12 mouse cellular contexts compared by ENCODE assay signal in the genomic region with DNA sequence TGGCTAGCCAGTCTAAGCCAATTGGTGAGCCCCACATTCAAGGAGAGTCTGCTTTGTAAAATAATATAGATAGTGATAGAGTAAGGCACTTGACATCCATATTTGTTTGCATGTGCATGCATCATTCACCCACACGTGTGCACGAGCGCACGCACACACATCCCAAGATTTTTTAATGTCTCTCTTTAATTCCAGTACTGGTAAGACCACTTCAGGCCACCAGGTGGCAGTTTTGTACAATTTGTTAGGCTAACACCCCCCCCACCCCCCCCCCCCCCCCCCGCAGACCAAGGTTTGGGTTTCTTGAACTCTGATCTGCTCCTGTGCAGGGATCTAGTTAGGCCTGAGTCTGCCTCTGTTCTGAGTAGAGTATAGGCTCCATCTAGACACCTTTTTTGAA. TPM values are rescaled to one million over a fixed set of nuclear protein-coding genes. Genes with fewer than 3 reads are reported as not detected.
DNase-seq lines count a peak whose midpoint lies in the region; ATAC-seq and TF ChIP-seq lines count a peak whose summit lies in the region.
"Had no signal": no experiment of that assay in that cellular context is flagged by ENCODE, and none has a peak within 500 bp of the region (broad histone marks: within the 10 kb centered on the region; RNA-seq: fewer than 3 reads in every experiment).

No protein-coding gene starts in this region.

- no peaks in the 10 kb centered on the region for H3K36me3 ChIP-seq in hindbrain, postnatal 0 days (ENCODE audit: insufficient read depth, low read length)
- H3K36me3 ChIP-seq in hindbrain, embryonic 16.5 days (ENCODE audit: control insufficient read depth, insufficient read depth, low read length), result no peaks in the 10 kb centered on the region
- H3K36me3 ChIP-seq: hindbrain, embryonic 15.5 days had no signal

- no peaks in the 10 kb centered on the region; the same call in 1 of the 2 replicates for H3K27me3 ChIP-seq in hindbrain, postnatal 0 days (ENCODE audit: insufficient read depth, low read length)
- no peaks in the 10 kb centered on the region; the same call in 1 of the 2 replicates for H3K27me3 ChIP-seq in hindbrain, embryonic 16.5 days (replicated peaks; ENCODE audit: control insufficient read depth, insufficient read depth, low read length)

- H3K4me1 ChIP-seq in hindbrain, postnatal 0 days (ENCODE audit: insufficient read depth, low read length), result no peaks in the 10 kb centered on the region
- H3K4me1 ChIP-seq in hindbrain, embryonic 16.5 days (ENCODE audit: control insufficient read depth, insufficient read depth, low read depth, low read length), result no peaks in the 10 kb centered on the region
- H3K4me1 ChIP-seq: hindbrain, embryonic 15.5 days had no signal

- no peak overlapping the region for H3K9ac ChIP-seq in hindbrain, postnatal 0 days (replicated peaks; ENCODE audit: low read length)
- no peak overlapping the region for H3K9ac ChIP-seq in hindbrain, embryonic 16.5 days (ENCODE audit: low read depth, low read length)
- H3K9ac ChIP-seq: hindbrain, embryonic 15.5 days had no signal

- peak; percentile 27 for DNase-seq in hindbrain, postnatal 0 days (ENCODE audit: low spot score)
- peak; percentile 12 for DNase-seq in right cerebral cortex, postnatal 4 days
- no peak for DNase-seq in right cerebral cortex, postnatal 36 days (ENCODE audit: low spot score in 2 of 2)
- DNase-seq in adipocyte (ENCODE audit: low spot score) (peak; percentile 32), liver (no peak)
- peak; percentile 13 for DNase-seq in retina, embryonic 14.5 days (ENCODE audit: low spot score)
- DNase-seq in neural tube, embryonic 10.5 days (ENCODE audit: extremely low spot score, low spot score), result no peak

- no peak overlapping the region for H3K4me2 ChIP-seq in hindbrain, postnatal 0 days (ENCODE audit: low read depth, low read length)
- no peak overlapping the region for H3K4me2 ChIP-seq in hindbrain, embryonic 16.5 days (ENCODE audit: low read length)
- H3K4me2 ChIP-seq: hindbrain, embryonic 15.5 days had no signal

- no peak overlapping the region for H3K4me3 ChIP-seq in hindbrain, postnatal 0 days (ENCODE audit: low read length)
- H3K4me3 ChIP-seq in hindbrain, embryonic 16.5 days (ENCODE audit: low read length), result no peak overlapping the region
- H3K4me3 ChIP-seq: hindbrain, embryonic 15.5 days; myocyte had no signal

- no peak for ATAC-seq in hindbrain, postnatal 0 days
- no peak for ATAC-seq in hindbrain, embryonic 16.5 days

- H3K9me3 ChIP-seq in hindbrain, postnatal 0 days (ENCODE audit: low read length), result no peaks in the 10 kb centered on the region
- no peaks in the 10 kb centered on the region for H3K9me3 ChIP-seq in hindbrain, embryonic 16.5 days (ENCODE audit: control insufficient read depth, low read length)
- H3K9me3 ChIP-seq: hindbrain, embryonic 15.5 days had no signal

- WGBS in hindbrain, postnatal 0 days, result 89% methylated on average over 4 of the region's 5 CpGs
- WGBS in hindbrain, embryonic 16.5 days, result 95% methylated on average over 4 of the region's 5 CpGs

- TF ChIP-seq CTCF in hindbrain, postnatal 0 days (IDR thresholded peaks at IDR 0.05; ENCODE audit: low read depth), result peak; percentile 24; the same call in 1 of the 2 replicates

- H3K27ac ChIP-seq in hindbrain, postnatal 0 days, result no peak overlapping the region
- no peak overlapping the region for H3K27ac ChIP-seq in hindbrain, embryonic 16.5 days (ENCODE audit: low read depth, low read length)
- H3K27ac ChIP-seq: hindbrain, embryonic 15.5 days had no signal

RNA-seq across cellular contexts. Expression of gene Cdx4, which starts 46.9 kb away (rescaled TPM):
- not detected in 2 replicates for total RNA-seq in hindbrain, postnatal 0 days (2014; rRNA removed)
- not detected in 2 replicates for polyA plus RNA-seq in hindbrain, postnatal 0 days (2015; fragmentation: Nextera tagmentation; extraction: Ambion mirVana)
- polyA plus RNA-seq in hindbrain, embryonic 16.5 days (2015; fragmentation: Nextera tagmentation; extraction: Ambion mirVana), result not detected in 2 replicates
- polyA plus RNA-seq: frontal cortex, adult 2 months; hindbrain, embryonic 15.5 days; myocyte; stomach, embryonic 14.5 days had no signal

Comparison
In these comparisons a context has a peak if more than half of its experiments do, and no peak if none do; other contexts are left out.
1. DNase-seq: peak in hindbrain, postnatal 0 days (single experiment), right cerebral cortex, postnatal 4 days (single experiment), adipocyte (single experiment) and retina, embryonic 14.5 days (single experiment); none in right cerebral cortex, postnatal 36 days (0 of 2), neural tube, embryonic 10.5 days (single experiment) and liver (single experiment).